Mouse (Mus musculus) right cerebral cortex, postnatal 25 days (tissue): ENCODE data around the gene Cpeb1.

Experiments
- DNase-seq: peaks from one replicate; pipeline ENCODE4 v3.0.0; 2022

The Cpeb1 gene

GRCm38 (mm10) chr7:81326043-81326442, 129.2 kb downstream of the Cpeb1 start:
- DNase-seq = no peak

GRCm38 (mm10) chr7:81321776-81322175, 133.5 kb downstream of the Cpeb1 start:
- DNase-seq = no peak

- DNase-seq = no peak
Observed at GRCm38 (mm10) chr7:81319749-81320148, 135.5 kb downstream of the Cpeb1 start.

GRCm38 (mm10) chr7:81315583-81315982, 139.7 kb downstream of the Cpeb1 start:
- no peak for DNase-seq

GRCm38 (mm10) chr7:81311581-81311980, 143.7 kb downstream of the Cpeb1 start:
- DNase-seq = no peak

GRCm38 (mm10) chr7:81311130-81311529, 144.1 kb downstream of the Cpeb1 start:
- DNase-seq = no peak

- DNase-seq = no peak
Observed at GRCm38 (mm10) chr7:81309247-81309646, 146.0 kb downstream of the Cpeb1 start.

- no peak for DNase-seq
Observed at GRCm38 (mm10) chr7:81307735-81308134, 147.5 kb downstream of the Cpeb1 start.

- DNase-seq = no peak
Observed at GRCm38 (mm10) chr7:81304675-81305074, 150.6 kb downstream of the Cpeb1 start.

- DNase-seq = no peak
Observed at GRCm38 (mm10) chr7:81304100-81304499, 151.2 kb downstream of the Cpeb1 start.

GRCm38 (mm10) chr7:81303682-81304081, 151.6 kb downstream of the Cpeb1 start:
- DNase-seq = no peak

GRCm38 (mm10) chr7:81301323-81301722, 153.9 kb downstream of the Cpeb1 start:
- DNase-seq = no peak

- DNase-seq = no peak
Observed at GRCm38 (mm10) chr7:81298206-81298605, 157.1 kb downstream of the Cpeb1 start.
